Mouse (Mus musculus): ENCODE data around the gene E4f1. TPM values are rescaled to one million over a fixed set of nuclear protein-coding genes. Genes with fewer than 3 reads are reported as not detected.

Gene E4f1
- polyA plus RNA-seq, 1 experiment from 2014 or later, result 38.8 TPM

DNA sequence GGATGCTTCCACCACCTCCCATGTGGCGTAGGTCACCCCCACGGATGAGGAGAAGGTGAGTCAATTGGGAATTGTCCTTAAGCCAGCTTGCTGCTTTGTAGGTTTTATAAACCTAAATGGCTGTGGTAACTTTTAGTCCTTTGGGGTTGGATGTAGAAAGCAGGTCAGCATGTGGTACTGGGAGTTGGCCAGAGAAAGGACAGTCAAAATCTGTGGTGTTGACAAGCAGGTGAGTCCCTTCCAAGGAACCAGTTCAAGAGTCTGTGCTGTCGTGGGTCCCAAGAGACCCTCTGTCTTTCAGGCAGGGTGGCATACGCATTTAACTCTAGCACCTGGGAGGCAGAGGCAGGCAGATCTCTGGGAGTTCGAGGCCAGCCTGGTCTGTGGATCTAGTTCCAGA is 45.6 kb downstream of the E4f1 start:
- H3K4me2 ChIP-seq, result no peak overlapping the region
- no peak overlapping the region for H3K4me3 ChIP-seq
- no peak for ATAC-seq
- peaks cover 59% of the 10 kb centered on the region for H3K36me3 ChIP-seq (ENCODE audit: poor library complexity, severe bottlenecking)
- peaks cover 14% of the 10 kb centered on the region for H3K4me1 ChIP-seq
- H3K27me3 ChIP-seq, result no peaks in the 10 kb centered on the region
- no peaks in the 10 kb centered on the region for H3K9me3 ChIP-seq (replicated peaks)
- no peak overlapping the region for H3K9ac ChIP-seq
- no peak overlapping the region for H3K27ac ChIP-seq
- 94% methylated on average over 5 of the region's 5 CpGs for WGBS

DNA sequence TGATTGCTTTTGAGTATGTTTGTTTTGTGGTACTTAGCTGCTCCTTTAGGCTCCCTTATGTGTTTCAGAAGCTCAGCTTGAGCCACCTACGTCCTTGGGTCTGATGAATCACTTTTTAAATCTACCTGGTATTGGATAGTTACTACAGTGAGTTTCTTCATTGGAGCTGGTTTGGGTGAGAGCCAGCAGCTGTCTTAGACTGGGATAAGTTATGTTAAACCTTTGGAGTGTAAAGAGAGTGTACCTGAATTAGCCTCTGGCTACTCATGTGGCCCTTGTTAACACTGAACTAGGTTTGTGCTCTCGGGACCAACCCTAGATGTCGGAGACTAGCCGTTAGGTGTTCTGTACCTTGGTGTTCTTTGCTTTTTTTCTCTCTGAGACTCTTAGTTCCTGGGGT is 47.0 kb downstream of the E4f1 start:
- Histone ChIP-seq H3K9ac (no peak overlapping the region), H3K36me3 (ENCODE audit: poor library complexity, severe bottlenecking) (peaks cover 73% of the 10 kb centered on the region), H3K4me3 (no peak overlapping the region), H3K9me3 (replicated peaks) (no peaks in the 10 kb centered on the region), H3K4me2 (no peak overlapping the region), H3K27me3 (no peaks in the 10 kb centered on the region), H3K27ac (no peak overlapping the region), H3K4me1 (peaks cover 14% of the 10 kb centered on the region)
- ATAC-seq, result no peak
- WGBS, result 94% methylated on average over 4 of the region's 4 CpGs

DNA sequence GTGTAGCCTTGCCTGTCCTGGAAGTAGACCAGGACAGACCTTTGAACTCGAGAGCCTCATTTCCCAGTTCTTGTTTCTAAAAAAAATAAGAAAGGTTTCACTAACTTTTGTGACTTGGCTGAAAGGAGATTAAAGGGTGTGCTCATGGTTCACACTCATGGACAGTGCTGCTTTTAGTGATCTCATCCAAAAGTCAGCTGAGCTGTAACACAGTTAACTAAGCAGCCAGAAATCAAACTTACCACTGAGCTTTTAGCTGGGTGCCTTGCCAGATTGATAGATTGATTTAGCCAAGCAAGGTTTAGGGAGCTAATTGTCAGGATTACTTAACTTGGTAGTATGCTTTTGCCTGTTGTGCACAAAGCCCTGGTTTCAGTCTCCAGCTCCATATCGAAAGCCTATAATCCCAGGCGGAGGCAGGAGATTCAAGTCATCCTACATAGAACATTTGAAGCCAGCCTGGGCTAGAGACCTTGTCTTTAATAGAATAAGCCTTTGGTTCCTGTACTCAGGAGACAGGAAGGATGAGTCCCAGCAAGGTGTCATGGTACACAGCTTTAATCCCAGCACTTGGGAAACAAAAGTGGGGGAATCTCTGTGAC is 54.0 kb downstream of the E4f1 start:
- peak overlapping the region; percentile 94 for H3K4me3 ChIP-seq
- H3K9me3 ChIP-seq (replicated peaks), result no peaks in the 10 kb centered on the region
- H3K9ac ChIP-seq, result peak overlapping the region; percentile 95
- no peak overlapping the region for H3K27ac ChIP-seq
- ATAC-seq, result no peak
- no peaks in the 10 kb centered on the region for H3K27me3 ChIP-seq
- H3K4me1 ChIP-seq, result peaks cover 41% of the 10 kb centered on the region
- H3K4me2 ChIP-seq, result peak overlapping the region; percentile 96
- H3K36me3 ChIP-seq (ENCODE audit: poor library complexity, severe bottlenecking), result peaks cover 48% of the 10 kb centered on the region
- WGBS, result 91% methylated on average over 3 of the region's 3 CpGs

DNA sequence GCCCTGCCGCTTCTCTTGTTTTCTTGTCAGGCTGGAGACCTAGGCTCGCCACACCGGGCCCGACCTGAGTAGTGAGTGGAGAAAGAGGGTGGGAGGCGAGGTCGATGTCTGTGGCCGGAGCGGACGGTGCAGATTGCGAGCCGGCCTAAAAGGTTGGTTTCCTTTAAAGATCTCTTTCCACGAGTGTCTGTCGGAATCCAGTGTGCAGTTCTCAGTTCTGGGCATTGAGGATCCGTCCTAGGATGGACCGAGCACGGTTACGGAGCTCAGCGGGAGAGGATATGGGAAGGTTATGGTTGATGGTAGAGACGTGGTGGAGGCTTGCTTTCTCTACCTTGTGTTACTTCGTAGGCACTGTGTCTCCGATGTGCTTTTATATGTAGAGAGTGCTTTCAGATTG is 55.1 kb downstream of the E4f1 start:
- Histone ChIP-seq H3K27ac (peak overlapping the region; percentile 92), H3K27me3 (no peaks in the 10 kb centered on the region), H3K9me3 (replicated peaks) (no peaks in the 10 kb centered on the region), H3K9ac (peak overlapping the region; percentile 95), H3K4me1 (peaks cover 41% of the 10 kb centered on the region), H3K36me3 (ENCODE audit: poor library complexity, severe bottlenecking) (peaks cover 45% of the 10 kb centered on the region), H3K4me3 (peak overlapping the region; percentile 94), H3K4me2 (peak overlapping the region; percentile 96)
- under 1% methylated on average over 21 of the region's 21 CpGs for WGBS
- peak; percentile 1; the same call in 1 of the 2 replicates for ATAC-seq

DNA sequence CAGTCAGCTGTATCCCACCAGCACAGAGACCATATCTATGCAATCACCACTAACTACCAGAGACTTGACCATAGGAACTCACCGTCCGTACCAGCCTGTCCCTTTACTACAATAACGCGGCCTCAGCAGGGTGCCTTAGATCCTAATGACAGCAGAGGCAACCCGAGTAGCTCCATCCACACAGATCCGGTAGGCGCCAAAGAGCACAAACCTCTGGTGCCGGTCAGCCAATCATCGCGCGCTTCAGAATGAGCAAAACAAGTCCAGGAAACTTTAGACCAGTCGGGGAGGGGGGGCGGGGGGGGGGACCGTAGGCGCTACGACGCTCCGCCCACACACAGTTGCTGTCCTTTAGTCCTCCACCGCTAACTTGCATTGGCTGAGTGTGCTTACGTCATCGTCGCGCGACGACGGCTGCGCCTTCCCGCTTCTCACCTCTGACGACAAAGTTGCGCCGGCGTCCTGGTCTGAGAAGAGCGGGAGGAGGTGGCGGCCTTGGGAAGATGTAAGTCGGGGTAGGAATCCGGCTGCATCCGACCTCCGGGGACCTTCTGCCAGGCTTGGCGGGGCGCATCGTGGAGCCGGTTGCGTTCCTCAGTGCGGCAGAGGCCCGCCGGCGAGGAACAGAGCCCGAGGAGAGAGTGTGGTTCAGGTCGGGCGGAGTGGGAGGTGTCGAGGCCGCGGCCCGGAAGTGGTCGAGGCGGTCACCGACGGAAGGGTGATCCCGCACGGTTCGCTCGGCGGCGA is 55.7 kb downstream of the E4f1 start, which contains the start of gene Rnps1:
Gene Rnps1 (plus strand): TSS at position 336 of the 747 bp plus-strand sequence.
- Histone ChIP-seq H3K36me3 (ENCODE audit: poor library complexity, severe bottlenecking) (peaks cover 45% of the 10 kb centered on the region), H3K27ac (peak within 1 kb of the TSS; percentile 92), H3K4me2 (peak within 1 kb of the TSS; percentile 96), H3K9me3 (replicated peaks) (no peaks in the 10 kb centered on the region), H3K4me3 (peak within 1 kb of the TSS; percentile 94), H3K4me1 (peaks cover 41% of the 10 kb centered on the region), H3K27me3 (no peaks in the 10 kb centered on the region), H3K9ac (peak within 1 kb of the TSS; percentile 95)
- peak; percentile 97 for ATAC-seq
- WGBS, result under 1% methylated on average over 64 of the region's 64 CpGs

DNA sequence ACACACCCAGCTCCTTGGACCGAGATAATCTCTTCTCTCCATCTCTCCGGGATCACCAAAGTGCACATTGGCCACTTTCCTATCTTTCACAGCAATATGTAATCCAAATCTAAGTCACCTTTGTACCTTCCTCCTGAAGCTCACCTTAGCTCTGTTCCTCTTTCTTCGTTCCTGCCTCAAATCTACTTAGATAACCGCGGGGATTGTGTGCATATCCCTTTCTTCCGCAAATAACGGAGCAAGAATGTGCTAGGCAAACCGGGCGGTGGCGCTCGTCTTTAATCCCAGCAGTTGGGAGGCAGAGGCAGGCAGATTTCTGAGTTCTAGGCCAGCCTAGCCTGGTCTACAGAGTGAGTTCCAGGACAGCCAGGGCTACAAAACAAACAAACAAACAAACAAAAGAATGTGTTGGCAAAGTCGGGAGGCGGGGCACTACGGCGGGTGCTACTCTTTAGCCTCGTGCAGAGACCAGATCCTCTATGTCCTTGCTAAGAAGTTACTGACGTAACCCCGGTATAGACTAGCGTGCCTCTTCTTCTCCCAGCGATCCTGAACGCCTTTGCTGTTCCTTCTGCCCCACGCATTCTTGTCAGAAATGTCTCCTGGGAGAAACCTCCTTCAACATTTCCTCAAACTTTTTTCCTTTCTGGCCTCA is 56.4 kb downstream of the E4f1 start:
- peak; percentile 17; the same call in 1 of the 2 replicates for ATAC-seq
- no peaks in the 10 kb centered on the region for H3K27me3 ChIP-seq
- peaks cover 41% of the 10 kb centered on the region for H3K4me1 ChIP-seq
- 35% methylated on average over 22 of the region's 22 CpGs for WGBS
- H3K9me3 ChIP-seq (replicated peaks), result no peaks in the 10 kb centered on the region
- peak overlapping the region; percentile 94 for H3K4me3 ChIP-seq
- peak overlapping the region; percentile 65 for H3K27ac ChIP-seq
- peak overlapping the region; percentile 59 for H3K9ac ChIP-seq
- peaks cover 45% of the 10 kb centered on the region for H3K36me3 ChIP-seq (ENCODE audit: poor library complexity, severe bottlenecking)
- H3K4me2 ChIP-seq, result peak overlapping the region; percentile 96

DNA sequence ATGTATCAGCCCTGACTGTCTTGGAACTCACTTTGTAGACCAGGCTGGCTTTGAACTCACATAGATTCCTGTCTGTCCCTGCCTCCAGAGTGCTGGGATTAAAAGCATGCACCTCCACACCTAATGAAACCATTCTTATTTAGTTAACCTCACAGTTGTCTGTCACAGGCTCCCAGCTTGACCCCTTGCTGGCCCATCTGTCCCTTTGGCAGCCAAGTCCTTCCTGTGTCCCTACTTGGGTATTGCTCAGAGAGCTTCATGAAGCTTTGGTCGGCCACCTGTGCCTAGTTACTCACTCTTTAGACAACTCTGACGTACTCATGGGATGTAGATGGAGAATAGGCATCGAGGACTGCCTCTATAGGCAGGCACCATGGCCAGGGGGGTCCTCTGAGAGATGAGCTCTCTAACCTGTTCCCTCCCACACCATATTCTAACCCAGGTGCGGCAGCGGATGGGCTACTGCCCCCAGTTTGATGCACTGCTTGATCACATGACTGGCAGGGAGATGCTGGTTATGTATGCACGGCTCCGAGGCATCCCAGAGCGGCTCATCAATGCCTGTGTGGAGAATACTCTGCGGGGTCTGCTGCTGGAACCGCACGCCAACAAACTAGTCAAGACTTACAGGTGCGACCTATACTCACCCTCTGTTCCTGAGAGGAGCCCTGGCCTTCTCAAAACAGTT is 62.9 kb downstream of the E4f1 start:
- peaks cover 87% of the 10 kb centered on the region for H3K36me3 ChIP-seq (ENCODE audit: poor library complexity, severe bottlenecking)
- WGBS, result 89% methylated on average over 12 of the region's 12 CpGs
- H3K9ac ChIP-seq, result no peak overlapping the region

DNA sequence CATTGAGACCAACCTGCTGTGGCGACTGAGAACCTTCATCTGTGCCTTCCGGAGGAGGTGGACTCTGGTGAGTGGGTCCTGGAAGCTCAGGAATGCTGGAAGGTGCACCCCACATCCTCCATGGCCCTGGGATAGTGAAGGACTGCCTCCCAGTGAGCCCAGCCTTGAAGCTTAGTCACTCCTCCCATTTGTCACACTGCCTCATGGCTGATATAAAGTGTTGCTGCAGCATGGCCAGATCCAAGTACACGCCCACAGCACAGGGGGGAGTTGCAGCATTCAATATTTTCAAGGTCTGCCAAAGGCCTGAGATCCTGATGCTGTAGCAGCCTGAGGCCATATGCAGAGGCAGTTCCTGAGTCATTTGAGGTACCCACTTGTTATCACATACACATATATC is 67.7 kb downstream of the E4f1 start:
- no peak for ATAC-seq
- Histone ChIP-seq H3K27ac (no peak overlapping the region), H3K36me3 (ENCODE audit: poor library complexity, severe bottlenecking) (peaks cover 88% of the 10 kb centered on the region), H3K27me3 (no peaks in the 10 kb centered on the region), H3K9ac (no peak overlapping the region), H3K4me3 (no peak overlapping the region), H3K4me1 (no peaks in the 10 kb centered on the region), H3K9me3 (replicated peaks) (no peaks in the 10 kb centered on the region), H3K4me2 (no peak overlapping the region)
- WGBS, result 89% methylated on average over 3 of the region's 3 CpGs

More for the DNA sequence above, 62.9 kb downstream of the E4f1 start:
- no peaks in the 10 kb centered on the region for H3K27me3 ChIP-seq
- no peak overlapping the region for H3K4me2 ChIP-seq
- ATAC-seq, result no peak
- H3K4me3 ChIP-seq, result no peak overlapping the region
- H3K27ac ChIP-seq, result no peak overlapping the region
- H3K9me3 ChIP-seq (replicated peaks), result no peaks in the 10 kb centered on the region
- H3K4me1 ChIP-seq, result no peaks in the 10 kb centered on the region

DNA sequence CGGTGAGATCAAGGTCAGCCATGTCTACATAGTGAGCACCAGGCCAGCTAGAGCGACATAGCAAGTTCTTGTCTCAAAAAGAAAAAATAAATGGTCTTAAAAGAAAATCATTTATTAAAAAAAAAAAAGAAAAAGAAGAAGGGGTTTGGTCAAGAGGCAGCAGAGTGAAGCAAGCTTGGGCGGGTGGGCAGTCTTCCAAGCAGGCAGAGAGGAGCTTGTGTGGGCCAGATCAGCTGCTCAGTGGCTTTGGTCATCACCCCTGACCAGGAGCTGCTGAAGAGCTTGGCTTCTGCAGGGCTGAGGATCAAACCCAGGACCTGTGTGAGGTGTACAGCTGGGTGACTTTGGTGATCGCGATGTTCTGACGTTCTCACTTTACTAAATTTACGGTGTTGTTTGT is 75.7 kb downstream of the E4f1 start:
- WGBS, result 89% methylated on average over 7 of the region's 7 CpGs
- no peak overlapping the region for H3K9ac ChIP-seq
- no peak overlapping the region for H3K4me2 ChIP-seq
- H3K36me3 ChIP-seq (ENCODE audit: poor library complexity, severe bottlenecking), result peaks cover 58% of the 10 kb centered on the region
- H3K9me3 ChIP-seq (replicated peaks), result no peaks in the 10 kb centered on the region
- H3K27ac ChIP-seq, result no peak overlapping the region
- H3K4me3 ChIP-seq, result no peak overlapping the region
- ATAC-seq, result no peak
- H3K27me3 ChIP-seq, result no peaks in the 10 kb centered on the region
- no peaks in the 10 kb centered on the region for H3K4me1 ChIP-seq

Measured in forebrain, embryonic 13.5 days (tissue).